Mouse (Mus musculus) G1E (cell line): Measurements from ENCODE around the gene Hipk2.

Experiments used
- CTCF ChIP-seq: IDR thresholded peaks from 2 replicates; pipeline ENCODE4 v1.5.1; 2012; ENCODE audit warnings: low read depth, low read length, inconsistent platforms, mixed read lengths
- GATA1 ChIP-seq: IDR thresholded peaks from 2 replicates; pipeline ENCODE4 v1.6.1; 2012; ENCODE audit warnings: borderline replicate concordance, low read length, inconsistent platforms, mixed read lengths
- POLR2AphosphoS5 ChIP-seq: IDR thresholded peaks from 2 replicates; pipeline ENCODE4 v1.6.1; 2012; ENCODE audit warnings: low read depth, low read length, inconsistent platforms; ENCODE audit not compliant: insufficient replicate concordance

DNA sequence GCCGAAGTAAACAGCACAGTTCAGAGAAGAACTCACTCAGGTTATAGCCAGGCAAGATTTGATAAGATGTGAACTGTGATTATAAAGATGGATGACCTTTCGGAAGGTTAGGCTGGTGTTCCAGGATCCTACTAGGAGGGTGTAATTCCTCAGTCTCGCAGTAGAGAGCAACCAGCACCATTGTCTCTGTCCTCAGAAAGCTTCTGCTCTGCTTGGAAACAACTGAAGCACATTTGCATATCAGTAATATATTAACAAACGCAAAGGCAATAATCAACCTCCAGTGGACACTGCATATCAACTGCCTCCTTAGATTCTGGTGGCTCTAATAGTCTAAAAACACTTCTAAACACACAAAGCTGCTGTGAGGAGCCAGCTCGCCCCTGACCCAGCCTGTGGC lies 48.5 kb downstream of the Hipk2 start:
- no peak for TF ChIP-seq CTCF
- no peak for TF ChIP-seq POLR2AphosphoS5
- no peak for TF ChIP-seq GATA1
